In genomic region chr9:73087121-73087520, GRCm38 (mm10) we compare ENCODE assay signal across 26 mouse cellular contexts. TPM values are rescaled to one million over a fixed set of nuclear protein-coding genes. Genes with fewer than 3 reads are reported as not detected.
DNase-seq lines count a peak whose midpoint lies in the region; ATAC-seq lines count a peak whose summit lies in the region.
"Had no signal": no experiment of that assay in that cellular context is flagged by ENCODE, and none has a peak within 500 bp of the region (broad histone marks: within the 10 kb centered on the region; RNA-seq: fewer than 3 reads in every experiment).

No protein-coding gene starts in this region.

- peak; percentile 40 to 61 for DNase-seq in kidney, postnatal 4 days
- no peak for DNase-seq in kidney, postnatal 25 days
- peak; percentile 64 for DNase-seq in thymus, postnatal 0 days (ENCODE audit: low spot score)
- DNase-seq in thymus, adult 18-20 months: no peak
- no peak for DNase-seq in cerebellum, postnatal 36 days
- no peak for DNase-seq in cerebellum, adult 18-20 months
- DNase-seq in embryo, embryonic 10 days (ENCODE audit: low spot score): no peak
- DNase-seq: adrenal gland, adult 8-10 months; B cell, adult 2 months; cerebellum, adult 9-11 months; gastrocnemius, adult 2 months; heart, adult 2 months; kidney, postnatal 36 days; right cerebral cortex, postnatal 25 days had no signal

- ATAC-seq in megakaryocyte, adult 5-6 weeks (ENCODE audit: poor library complexity, severe bottlenecking): peak; percentile 27
- ATAC-seq: forebrain, embryonic 16.5 days; intestine, embryonic 16.5 days had no signal

RNA-seq across cellular contexts. Expression of gene Khdc3, which starts 14.5 kb away (rescaled TPM):
- polyA plus RNA-seq in thymus, postnatal 0 days (2015; fragmentation: Nextera tagmentation; extraction: Ambion mirVana): 0.60 and 0.64 TPM in 2 replicates
- total RNA-seq in megakaryocyte, adult 5-6 weeks (2015): 0.45 and 1.1 TPM in 2 replicates
- 2.4 TPM in 1 of 2 replicates, not detected in the other for total RNA-seq in megakaryocyte, adult 5-6 weeks (2017)
- total RNA-seq: gastrocnemius, adult 2 months; heart, adult 2 months; liver, adult 2 months had no signal
- polyA plus RNA-seq: erythroblast, embryonic 14.5 days; forebrain, embryonic 16.5 days; heart, adult 2 months; heart, postnatal 0 days; hindbrain, embryonic 13.5 days; intestine, embryonic 16.5 days; liver, adult 2 months; midbrain, embryonic 12.5 days; myocyte had no signal

RNA-seq across cellular contexts. Expression of gene Gm20509, which starts 15.1 kb away (rescaled TPM):
- polyA plus RNA-seq in thymus, postnatal 0 days (2015; fragmentation: Nextera tagmentation; extraction: Ambion mirVana): not detected in 2 replicates
- total RNA-seq in megakaryocyte, adult 5-6 weeks (2015): not detected in 2 replicates
- total RNA-seq in megakaryocyte, adult 5-6 weeks (2017): not detected in 2 replicates
- total RNA-seq: G1E; gastrocnemius, adult 2 months; heart, adult 2 months; left cerebral cortex, postnatal 25 days; liver, adult 2 months had no signal
- polyA plus RNA-seq: embryonic facial prominence, embryonic 10.5 days; erythroblast, embryonic 14.5 days; forebrain, embryonic 16.5 days; G1E; heart, adult 2 months; heart, postnatal 0 days; hindbrain, embryonic 13.5 days; intestine, embryonic 16.5 days; liver, adult 2 months; midbrain, embryonic 12.5 days; myocyte had no signal

RNA-seq across cellular contexts. Expression of gene Rsl24d1, which starts 26.1 kb away (rescaled TPM):
- 159 and 161 TPM in 2 replicates for polyA plus RNA-seq in thymus, postnatal 0 days (2015; fragmentation: Nextera tagmentation; extraction: Ambion mirVana)
- total RNA-seq in megakaryocyte, adult 5-6 weeks (2015): 60.7 and 64.7 TPM in 2 replicates
- 110 and 114 TPM in 2 replicates for total RNA-seq in megakaryocyte, adult 5-6 weeks (2017)

RNA-seq across cellular contexts. Expression of gene Rab27a, which starts 42.5 kb away (rescaled TPM):
- polyA plus RNA-seq in thymus, postnatal 0 days (2015; fragmentation: Nextera tagmentation; extraction: Ambion mirVana): 41.8 and 43.9 TPM in 2 replicates
- total RNA-seq in megakaryocyte, adult 5-6 weeks (2015): 55.5 and 58.9 TPM in 2 replicates
- 154 and 155 TPM in 2 replicates for total RNA-seq in megakaryocyte, adult 5-6 weeks (2017)

RNA-seq across cellular contexts. Expression of gene Pigb, which starts 46.9 kb away (rescaled TPM):
- polyA plus RNA-seq in thymus, postnatal 0 days (2015; fragmentation: Nextera tagmentation; extraction: Ambion mirVana): 6.3 and 6.9 TPM in 2 replicates
- 24.1 and 25.4 TPM in 2 replicates for total RNA-seq in megakaryocyte, adult 5-6 weeks (2015)
- total RNA-seq in megakaryocyte, adult 5-6 weeks (2017): 5.1 TPM in 2 replicates

Comparison
In these comparisons a context has a peak if more than half of its experiments do, and no peak if none do; other contexts are left out.
1. DNase-seq: peak in kidney, postnatal 4 days (2 of 2) and thymus, postnatal 0 days (single experiment); none in kidney, postnatal 25 days (0 of 2), thymus, adult 18-20 months (0 of 2), cerebellum, postnatal 36 days (0 of 2), cerebellum, adult 18-20 months (0 of 2) and embryo, embryonic 10 days (single experiment).